Mouse (Mus musculus) left cerebral cortex, adult 8-10 months (tissue): ENCODE results near the gene Btbd35f22. TPM values are rescaled to one million over a fixed set of nuclear protein-coding genes. Genes with fewer than 3 reads are reported as not detected.
"Not testable (repeated sequence)": the region's sequence is repeated elsewhere in the genome, so short reads cannot be mapped to it uniquely, and the experiment has no call there.

Experiments used
- DNase-seq, 2 experiments: peaks; one replicate each; pipeline ENCODE4 v3.0.0; 2022; ENCODE audit warnings: low spot score in 2 of 2
- total RNA-seq, 4 experiments: library from RNA; stranded (reverse); gene quantifications; 2 replicates each; pipeline ENCODE4 v1.2.4; 2022

Btbd35f22 gene
- total RNA-seq: not detected

DNA sequence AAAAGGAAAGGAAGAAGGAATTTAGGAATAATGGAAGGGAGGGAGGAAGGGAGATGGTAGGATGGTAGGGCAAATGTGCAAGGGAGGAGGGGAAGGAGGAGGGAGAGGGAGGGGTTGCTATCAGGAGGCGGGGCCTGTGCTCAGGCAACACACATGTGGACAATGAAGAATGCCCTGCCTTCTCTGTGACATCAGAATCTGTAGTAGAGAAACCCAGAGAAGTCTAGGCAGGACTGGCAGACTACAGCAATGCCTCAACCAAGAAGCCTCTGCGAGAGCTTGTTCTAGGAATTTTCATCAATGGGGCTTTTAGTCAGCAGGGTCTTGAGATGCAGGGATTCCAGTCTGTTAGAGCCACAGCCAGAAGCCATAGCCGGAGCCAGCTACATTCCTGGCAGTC, at the start of gene Btbd35f22:
Gene Btbd35f22 (plus strand): TSS at position 301 of the 400 bp plus-strand sequence.
- not testable (repeated sequence) for DNase-seq

Other genes starting within 250 kb of the Btbd35f22 start
- gene Gm21637, start 85.8 kb upstream of the Btbd35f22 start, total RNA-seq: not detected
- not detected for gene Btbd35f2, start 230.6 kb downstream of the Btbd35f22 start, total RNA-seq